Mouse (Mus musculus) macrophage (primary cell): ENCODE measurements around the gene Jag1. TPM values are rescaled to one million over a fixed set of nuclear protein-coding genes. Genes with fewer than 3 reads are reported as not detected.

Experiments used
- H3K27ac ChIP-seq: fragments of 350-480 bp; formaldehyde crosslinking; 2 replicates; pipeline ENCODE4 v1.9.0; 2021
- H3K36me3 ChIP-seq: fragments of 350-480 bp; formaldehyde crosslinking; 2 replicates; pipeline ENCODE4 v1.9.0; 2021; ENCODE audit errors: inconsistent target
- H3K4me3 ChIP-seq: fragments of 350-480 bp; formaldehyde crosslinking; 2 replicates; pipeline ENCODE4 v1.9.0; 2021; ENCODE audit errors: inconsistent target
- H3K79me2 ChIP-seq: fragments of 350-480 bp; formaldehyde crosslinking; 2 replicates; pipeline ENCODE4 v1.9.0; 2021; ENCODE audit errors: inconsistent target
- WGBS: methylation state at CpG from one replicate; pipeline ENCODE4 v1.1.7; 2026; ENCODE audit warnings: inconsistent platforms; ENCODE audit not compliant: missing documents; 5-methylcytosine and 5-hydroxymethylcytosine counted together
- polyA plus RNA-seq: library from polyadenylated mRNA; stranded (reverse); fragments of 250-400 nt; gene quantifications from 3 replicates; pipeline ENCODE4 v1.2.4, GENCODE M21; 2018; ENCODE audit warnings: inconsistent platforms

Jag1 gene
- polyA plus RNA-seq, 1 experiment from 2014 or later, result 2.2 TPM

- Histone ChIP-seq H3K36me3 (no peaks in the 10 kb centered on the region), H3K79me2 (peaks cover 11% of the 10 kb centered on the region; the same call in 1 of the 2 replicates), H3K27ac (no peak overlapping the region), H3K4me3 (no peak overlapping the region)
- 81% methylated on average over 12 of the region's 12 CpGs for WGBS
Measured at GRCm38 (mm10) chr2:137113288-137114061, 3.0 kb downstream of the Jag1 start.

- H3K36me3 ChIP-seq, result no peaks in the 10 kb centered on the region
- WGBS, result 84% methylated on average over 4 of the region's 4 CpGs
- no peak overlapping the region for H3K27ac ChIP-seq
- H3K79me2 ChIP-seq, result peaks cover 11% of the 10 kb centered on the region; the same call in 1 of the 2 replicates
- no peak overlapping the region for H3K4me3 ChIP-seq
Measured at GRCm38 (mm10) chr2:137110214-137110898, 6.1 kb downstream of the Jag1 start.

GRCm38 (mm10) chr2:137109321-137110213 is 6.9 kb downstream of the Jag1 start:
- Histone ChIP-seq H3K79me2 (peaks cover 11% of the 10 kb centered on the region; the same call in 1 of the 2 replicates), H3K4me3 (no peak overlapping the region)
- WGBS, result 54% methylated on average over 15 of the region's 15 CpGs

DNA sequence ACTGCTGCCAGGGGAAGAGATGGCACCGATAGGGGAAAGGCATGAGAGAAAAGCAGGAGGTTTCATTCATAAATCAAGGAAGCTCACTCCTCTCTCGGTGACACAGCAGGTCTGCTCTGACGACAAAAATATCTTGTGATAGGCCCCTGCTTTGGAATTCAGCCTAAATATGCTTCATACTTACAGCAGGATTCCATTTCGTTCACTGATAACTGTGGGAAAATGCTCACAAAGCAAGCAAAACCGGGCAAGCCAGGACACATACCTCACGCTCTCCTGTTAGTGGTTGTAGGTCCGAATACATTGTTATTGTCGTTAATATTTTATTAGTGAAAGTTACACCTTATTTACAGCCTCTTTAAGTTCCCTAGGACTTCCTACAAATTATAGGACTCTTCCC is 8.5 kb downstream of the Jag1 start:
- no peak overlapping the region for H3K4me3 ChIP-seq
- WGBS, result 85% methylated on average over 8 of the region's 8 CpGs

More at GRCm38 (mm10) chr2:137109321-137110213, 6.9 kb downstream of the Jag1 start:
- no peak overlapping the region for H3K27ac ChIP-seq
- no peaks in the 10 kb centered on the region for H3K36me3 ChIP-seq

DNA sequence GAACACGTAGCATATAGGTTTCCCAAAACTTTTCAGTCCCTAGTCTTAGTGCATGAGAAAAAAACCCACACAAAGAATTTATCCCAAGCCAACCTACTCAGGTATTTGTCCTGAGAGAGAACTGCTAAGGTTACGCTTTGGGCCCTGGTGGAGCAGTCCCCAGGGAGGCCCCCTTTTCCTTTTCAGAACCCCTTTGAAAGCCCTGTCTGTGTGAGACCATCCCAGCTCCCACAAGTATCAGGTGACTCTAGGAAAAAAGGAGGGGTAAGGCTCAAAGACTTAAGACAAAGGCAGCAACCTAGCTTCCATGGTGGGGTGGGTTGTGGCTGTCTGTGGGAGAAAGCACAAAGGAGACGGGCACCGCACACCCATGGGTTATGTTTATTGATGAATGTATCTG is 9.2 kb downstream of the Jag1 start:
- 94% methylated on average over 4 of the region's 4 CpGs for WGBS
- H3K4me3 ChIP-seq, result no peak overlapping the region
- H3K36me3 ChIP-seq, result no peaks in the 10 kb centered on the region
- no peak overlapping the region for H3K27ac ChIP-seq
- peaks cover 8% of the 10 kb centered on the region; the same call in 1 of the 2 replicates for H3K79me2 ChIP-seq

More for the DNA sequence above, 8.5 kb downstream of the Jag1 start:
- Histone ChIP-seq H3K27ac (no peak overlapping the region), H3K36me3 (no peaks in the 10 kb centered on the region), H3K79me2 (peaks cover 11% of the 10 kb centered on the region; the same call in 1 of the 2 replicates)

DNA sequence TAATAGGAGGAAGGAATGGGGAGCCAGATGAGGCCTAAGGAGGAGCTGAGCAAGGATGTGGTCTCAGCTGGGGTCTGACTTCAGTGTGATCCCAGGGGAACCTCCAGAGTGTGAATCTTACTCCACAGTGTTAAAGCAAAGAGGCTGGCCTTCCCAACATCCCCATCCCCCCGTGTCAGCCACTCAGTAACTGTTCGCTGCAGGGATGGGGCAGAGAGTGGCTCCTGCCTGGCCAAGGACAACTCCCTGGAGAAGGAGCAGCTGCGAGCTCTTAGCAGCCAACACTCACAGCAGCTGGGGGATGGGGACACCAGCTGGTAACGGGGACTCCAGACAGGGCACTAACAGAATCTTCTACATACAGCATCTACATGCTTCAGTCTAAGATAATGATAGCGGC is 15.4 kb downstream of the Jag1 start:
- Histone ChIP-seq H3K36me3 (no peaks in the 10 kb centered on the region), H3K27ac (no peak overlapping the region), H3K4me3 (no peak overlapping the region), H3K79me2 (no peaks in the 10 kb centered on the region)
- 82% methylated on average over 5 of the region's 5 CpGs for WGBS

- Histone ChIP-seq H3K36me3 (no peaks in the 10 kb centered on the region), H3K79me2 (no peaks in the 10 kb centered on the region), H3K4me3 (no peak overlapping the region), H3K27ac (no peak overlapping the region)
- 73% methylated on average over 6 of the region's 6 CpGs for WGBS
Measured at GRCm38 (mm10) chr2:137099211-137099734, 17.2 kb downstream of the Jag1 start.

- no peak overlapping the region for H3K4me3 ChIP-seq
- no peaks in the 10 kb centered on the region for H3K79me2 ChIP-seq
- H3K36me3 ChIP-seq, result no peaks in the 10 kb centered on the region
- 86% methylated on average over 11 of the region's 11 CpGs for WGBS
- H3K27ac ChIP-seq, result no peak overlapping the region
Measured at GRCm38 (mm10) chr2:137098269-137099035, 18.0 kb downstream of the Jag1 start.

- Histone ChIP-seq H3K27ac (no peak overlapping the region), H3K79me2 (no peaks in the 10 kb centered on the region), H3K36me3 (no peaks in the 10 kb centered on the region), H3K4me3 (no peak overlapping the region)
- 84% methylated on average over 5 of the region's 5 CpGs for WGBS
Measured at GRCm38 (mm10) chr2:137096981-137097460, 19.4 kb downstream of the Jag1 start.

GRCm38 (mm10) chr2:137094301-137094700 is 22.1 kb downstream of the Jag1 start:
- no peaks in the 10 kb centered on the region for H3K79me2 ChIP-seq
- no peak overlapping the region for H3K27ac ChIP-seq
- H3K36me3 ChIP-seq, result no peaks in the 10 kb centered on the region
- no peak overlapping the region for H3K4me3 ChIP-seq
- WGBS, result 94% methylated on average over 8 of the region's 8 CpGs

- no peak overlapping the region for H3K4me3 ChIP-seq
- H3K36me3 ChIP-seq, result no peaks in the 10 kb centered on the region
- H3K79me2 ChIP-seq, result no peaks in the 10 kb centered on the region
- H3K27ac ChIP-seq, result no peak overlapping the region
- whole genome bisulfite sequencing, result 97% methylated on average over 7 of the region's 7 CpGs
Measured at GRCm38 (mm10) chr2:137093298-137093630, 23.2 kb downstream of the Jag1 start.

DNA sequence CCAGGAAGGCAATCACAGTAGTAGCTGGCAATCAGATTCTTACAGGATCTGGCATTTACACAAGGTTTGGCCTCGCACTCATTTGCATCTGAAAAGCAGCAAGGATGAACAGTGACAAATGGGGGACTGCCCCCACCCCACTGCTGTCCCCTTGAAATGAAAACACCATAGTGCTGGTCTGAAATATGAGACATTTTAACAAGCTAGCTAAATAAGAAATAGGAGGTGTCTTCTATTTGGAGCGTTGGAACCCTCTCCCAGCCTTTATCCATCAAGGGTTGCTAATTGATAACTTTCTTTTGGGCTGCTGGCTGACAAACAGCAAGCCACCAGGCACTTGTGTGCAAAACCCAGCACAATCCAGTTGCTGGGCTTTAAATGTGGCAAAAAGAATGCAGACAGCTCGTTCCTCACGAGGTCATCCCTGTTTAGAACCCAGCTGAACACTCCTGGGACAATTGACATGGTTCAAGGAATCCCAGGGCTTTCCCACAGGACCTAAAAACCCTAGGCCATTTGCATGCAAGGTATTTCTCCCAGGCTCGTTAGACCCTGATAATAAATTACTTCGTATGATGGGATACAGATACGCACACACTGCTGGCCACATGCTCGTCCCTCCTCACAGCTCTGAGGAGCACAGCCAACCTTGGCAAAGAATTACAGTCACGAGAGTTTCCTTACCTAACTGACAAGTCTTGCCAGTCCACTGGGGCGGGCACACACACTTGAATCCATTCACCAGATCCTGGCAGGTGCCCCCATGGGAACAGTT is 23.7 kb downstream of the Jag1 start:
- H3K27ac ChIP-seq, result no peak overlapping the region
- whole genome bisulfite sequencing, result 88% methylated on average over 10 of the region's 10 CpGs
- H3K79me2 ChIP-seq, result no peaks in the 10 kb centered on the region
- H3K36me3 ChIP-seq, result no peaks in the 10 kb centered on the region
- H3K4me3 ChIP-seq, result no peak overlapping the region
